Mouse (Mus musculus) heart, postnatal 0 days (tissue): ENCODE results near the gene Tead3.

Source experiments
- CTCF ChIP-seq: IDR thresholded peaks from 2 replicates; pipeline ENCODE4 v1.5.1; 2016; ENCODE audit warnings: antibody characterized with exemption, control low read depth, low read depth
- EP300 ChIP-seq: IDR thresholded peaks from 2 replicates; pipeline ENCODE4 v1.6.1; 2016; ENCODE audit warnings: antibody characterized with exemption, low read depth

- TF ChIP-seq CTCF (no peak), EP300 (no peak)
Measured at GRCm38 (mm10) chr17:28293716-28294115, 56.9 kb downstream of the Tead3 start.
